Mouse (Mus musculus): ENCODE results near the gene Ar. TPM values are rescaled to one million over a fixed set of nuclear protein-coding genes. Genes with fewer than 3 reads are reported as not detected.
A peak's percentile ranks its signal among the peaks of the same experiment; 100 is the strongest.

The Ar gene
- total RNA-seq (2022): 10 to 100 TPM; 13.9 to 17.3 (median 15.5) TPM

DNA sequence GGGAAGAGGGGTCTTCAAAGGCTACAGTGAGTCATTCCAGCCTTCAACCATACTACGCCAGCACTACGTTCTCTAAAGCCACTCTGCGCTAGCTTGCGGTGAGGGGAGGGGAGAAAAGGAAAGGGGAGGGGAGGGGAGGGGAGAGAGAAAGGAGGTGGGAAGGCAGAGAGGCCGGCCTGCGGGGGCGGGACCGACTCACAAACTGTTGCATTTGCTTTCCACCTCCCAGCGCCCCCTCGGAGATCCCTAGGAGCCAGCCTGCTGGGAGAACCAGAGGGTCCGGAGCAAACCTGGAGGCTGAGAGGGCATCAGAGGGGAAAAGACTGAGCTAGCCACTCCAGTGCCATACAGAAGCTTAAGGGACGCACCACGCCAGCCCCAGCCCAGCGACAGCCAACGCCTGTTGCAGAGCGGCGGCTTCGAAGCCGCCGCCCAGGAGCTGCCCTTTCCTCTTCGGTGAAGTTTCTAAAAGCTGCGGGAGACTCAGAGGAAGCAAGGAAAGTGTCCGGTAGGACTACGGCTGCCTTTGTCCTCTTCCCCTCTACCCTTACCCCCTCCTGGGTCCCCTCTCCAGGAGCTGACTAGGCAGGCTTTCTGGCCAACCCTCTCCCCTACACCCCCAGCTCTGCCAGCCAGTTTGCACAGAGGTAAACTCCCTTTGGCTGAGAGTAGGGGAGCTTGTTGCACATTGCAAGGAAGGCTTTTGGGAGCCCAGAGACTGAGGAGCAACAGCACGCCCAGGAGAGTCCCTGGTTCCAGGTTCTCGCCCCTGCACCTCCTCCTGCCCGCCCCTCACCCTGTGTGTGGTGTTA, at the start of gene Ar:
Ar (plus strand) TSS at position 239 of the 812 bp plus-strand sequence.
- no peak for DNase-seq (ENCODE audit: low spot score in 2 of 2)

DNA sequence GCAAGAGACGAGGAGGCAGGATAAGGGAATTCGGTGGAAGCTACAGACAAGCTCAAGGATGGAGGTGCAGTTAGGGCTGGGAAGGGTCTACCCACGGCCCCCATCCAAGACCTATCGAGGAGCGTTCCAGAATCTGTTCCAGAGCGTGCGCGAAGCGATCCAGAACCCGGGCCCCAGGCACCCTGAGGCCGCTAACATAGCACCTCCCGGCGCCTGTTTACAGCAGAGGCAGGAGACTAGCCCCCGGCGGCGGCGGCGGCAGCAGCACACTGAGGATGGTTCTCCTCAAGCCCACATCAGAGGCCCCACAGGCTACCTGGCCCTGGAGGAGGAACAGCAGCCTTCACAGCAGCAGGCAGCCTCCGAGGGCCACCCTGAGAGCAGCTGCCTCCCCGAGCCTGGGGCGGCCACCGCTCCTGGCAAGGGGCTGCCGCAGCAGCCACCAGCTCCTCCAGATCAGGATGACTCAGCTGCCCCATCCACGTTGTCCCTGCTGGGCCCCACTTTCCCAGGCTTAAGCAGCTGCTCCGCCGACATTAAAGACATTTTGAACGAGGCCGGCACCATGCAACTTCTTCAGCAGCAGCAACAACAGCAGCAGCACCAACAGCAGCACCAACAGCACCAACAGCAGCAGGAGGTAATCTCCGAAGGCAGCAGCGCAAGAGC, 1.3 kb downstream of the Ar start:
- peak in 1 of 2 experiments; percentile 7 for DNase-seq (ENCODE audit: low spot score in 2 of 2)

DNA sequence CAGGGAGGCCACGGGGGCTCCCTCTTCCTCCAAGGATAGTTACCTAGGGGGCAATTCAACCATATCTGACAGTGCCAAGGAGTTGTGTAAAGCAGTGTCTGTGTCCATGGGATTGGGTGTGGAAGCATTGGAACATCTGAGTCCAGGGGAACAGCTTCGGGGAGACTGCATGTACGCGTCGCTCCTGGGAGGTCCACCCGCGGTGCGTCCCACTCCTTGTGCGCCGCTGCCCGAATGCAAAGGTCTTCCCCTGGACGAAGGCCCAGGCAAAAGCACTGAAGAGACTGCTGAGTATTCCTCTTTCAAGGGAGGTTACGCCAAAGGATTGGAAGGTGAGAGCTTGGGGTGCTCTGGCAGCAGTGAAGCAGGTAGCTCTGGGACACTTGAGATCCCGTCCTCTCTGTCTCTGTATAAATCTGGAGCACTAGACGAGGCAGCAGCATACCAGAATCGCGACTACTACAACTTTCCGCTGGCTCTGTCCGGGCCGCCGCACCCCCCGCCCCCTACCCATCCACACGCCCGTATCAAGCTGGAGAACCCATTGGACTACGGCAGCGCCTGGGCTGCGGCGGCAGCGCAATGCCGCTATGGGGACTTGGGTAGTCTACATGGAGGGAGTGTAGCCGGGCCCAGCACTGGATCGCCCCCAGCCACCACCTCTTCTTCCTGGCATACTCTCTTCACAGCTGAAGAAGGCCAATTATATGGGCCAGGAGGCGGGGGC, 2.0 kb downstream of the Ar start:
- DNase-seq (ENCODE audit: low spot score in 2 of 2): no peak

DNA sequence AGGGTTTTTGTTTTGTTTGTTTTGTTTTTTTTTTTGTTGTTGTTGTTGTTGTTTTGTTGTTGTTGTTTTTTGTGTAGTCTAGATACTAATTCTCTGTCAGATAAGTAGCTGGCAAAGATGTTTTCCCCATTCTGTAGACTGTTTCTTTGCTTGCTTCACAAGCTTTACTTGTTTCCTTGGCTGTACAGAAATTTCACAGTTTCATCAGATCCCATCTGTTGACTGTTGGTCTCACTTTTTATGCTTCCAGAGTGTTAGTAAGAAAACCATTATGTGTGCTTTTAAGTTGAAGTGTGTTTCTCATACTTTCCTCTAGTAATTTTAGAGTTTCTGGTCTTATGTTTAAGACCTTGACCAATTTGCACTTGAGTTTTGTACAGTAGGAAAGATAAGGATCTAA, 41.2 kb downstream of the Ar start:
- no peak for DNase-seq (ENCODE audit: low spot score in 2 of 2)

DNA sequence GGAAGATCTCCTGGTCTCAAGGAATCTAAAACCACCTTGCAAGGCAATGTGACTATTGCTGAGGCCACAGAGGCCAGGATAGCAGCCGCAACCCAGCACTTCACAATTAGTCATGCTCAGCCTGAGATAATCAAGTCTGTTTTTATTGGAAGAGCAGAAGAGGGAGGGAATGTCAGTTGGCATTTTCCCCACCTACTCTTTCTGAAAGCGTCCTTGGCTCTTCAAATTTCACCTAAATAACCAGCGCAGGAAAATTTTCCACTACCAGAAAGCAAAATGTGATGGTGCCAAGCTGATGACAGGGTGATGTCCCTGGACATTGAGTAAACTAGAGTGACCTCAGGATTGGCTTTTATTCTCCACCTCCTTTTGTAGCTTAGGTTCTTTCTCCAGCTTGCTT, 57.2 kb downstream of the Ar start:
- no peak for DNase-seq (ENCODE audit: low spot score in 2 of 2)

DNA sequence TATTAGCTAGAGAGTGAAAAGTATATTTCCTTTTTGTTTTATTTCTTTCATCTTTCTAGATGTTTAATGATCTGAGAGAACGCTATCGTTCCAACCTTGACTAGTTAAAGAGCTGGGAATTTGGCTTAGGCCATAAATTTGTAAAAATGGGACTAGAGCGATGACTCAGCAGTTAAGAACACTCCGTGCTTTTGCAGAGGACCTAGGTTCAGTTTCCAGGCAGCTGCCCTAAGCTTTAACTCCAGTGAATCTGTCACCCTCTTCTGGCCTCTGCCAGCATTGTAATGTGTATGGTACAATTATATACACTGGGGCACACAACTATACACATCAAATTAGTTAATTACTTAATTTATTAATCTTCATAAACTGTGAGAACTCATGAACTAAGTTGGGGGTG, 58.6 kb downstream of the Ar start:
- DNase-seq (ENCODE audit: low spot score in 2 of 2): no peak

DNA sequence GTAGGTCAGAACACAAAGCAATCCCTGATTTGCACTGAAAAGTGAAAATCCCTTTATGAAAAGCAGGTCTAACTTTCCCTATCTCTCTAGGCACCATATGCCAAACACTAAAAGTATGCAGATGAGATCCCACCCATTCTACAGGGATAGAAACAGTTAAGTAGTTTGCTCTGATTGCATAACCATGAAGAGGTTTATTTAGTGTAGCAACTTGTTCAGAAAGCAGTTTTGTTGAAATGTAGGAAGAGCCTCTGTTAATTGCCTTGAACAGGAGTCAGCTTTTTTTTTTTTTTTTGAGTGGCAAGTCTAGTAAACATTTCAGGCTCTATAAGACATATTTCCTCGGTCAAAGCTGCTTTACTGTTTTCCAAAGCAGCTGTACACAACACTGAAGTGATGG, 67.5 kb downstream of the Ar start:
- no peak for DNase-seq (ENCODE audit: low spot score in 2 of 2)

DNA sequence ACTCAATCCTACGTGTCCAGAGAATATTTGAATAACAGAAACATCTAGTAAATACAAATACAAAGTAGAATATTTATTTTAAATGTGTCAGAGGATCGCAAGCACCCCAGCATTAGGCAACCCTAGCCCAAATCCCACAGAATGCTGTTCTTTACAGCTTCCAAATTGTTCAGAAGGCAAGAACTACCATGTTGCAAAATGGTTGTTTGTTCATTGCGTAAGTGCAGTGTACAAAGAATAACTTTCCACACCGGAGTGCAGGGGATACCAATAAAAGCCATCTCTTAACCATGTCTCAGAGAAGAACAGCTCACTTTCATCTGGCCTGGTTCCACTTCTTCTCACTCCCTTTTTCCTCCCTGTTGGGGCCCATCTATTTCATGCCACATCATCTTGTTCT, 90.4 kb downstream of the Ar start:
- no peak for DNase-seq (ENCODE audit: low spot score in 2 of 2)

DNA sequence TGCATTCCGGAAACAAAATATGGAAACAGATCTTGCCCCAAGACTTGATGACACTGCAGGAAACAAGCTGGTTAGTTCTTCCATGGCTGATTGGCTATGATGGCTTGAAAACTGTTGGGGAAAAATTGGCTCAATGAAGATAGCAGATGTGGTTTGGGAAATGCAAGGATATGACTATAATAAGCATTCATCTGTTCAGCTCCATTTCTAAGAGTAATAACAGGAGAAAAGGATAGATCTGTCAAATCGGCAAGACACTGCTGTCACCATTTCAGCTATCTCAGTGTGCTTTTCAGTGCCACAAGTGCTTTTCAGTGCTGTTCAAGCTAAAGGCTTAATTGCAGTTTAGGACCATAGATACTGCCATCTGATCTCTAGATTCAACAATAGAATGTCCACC, 96.5 kb downstream of the Ar start:
- DNase-seq (ENCODE audit: low spot score in 2 of 2): peak; percentile 2 to 3

DNA sequence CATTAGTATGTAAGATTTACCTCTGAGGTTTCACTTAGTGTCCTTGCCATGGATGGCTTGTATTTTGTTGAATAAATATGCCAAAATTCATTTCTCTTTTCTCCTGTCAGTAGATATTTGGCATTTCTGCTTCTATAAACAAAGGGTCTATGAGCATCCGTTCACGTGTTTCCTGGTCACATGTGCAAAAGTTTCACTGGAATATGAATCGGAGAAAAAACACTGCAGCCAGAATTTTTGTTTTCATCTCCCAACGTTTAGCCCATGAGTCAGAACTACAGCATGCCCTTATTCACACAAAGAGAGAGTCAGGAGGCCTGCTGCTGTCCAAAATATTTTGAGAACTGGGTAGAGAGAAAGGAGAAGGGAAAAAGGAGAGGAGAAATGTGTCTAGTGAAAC, 99.8 kb downstream of the Ar start:
- DNase-seq (ENCODE audit: low spot score in 2 of 2): no peak

DNA sequence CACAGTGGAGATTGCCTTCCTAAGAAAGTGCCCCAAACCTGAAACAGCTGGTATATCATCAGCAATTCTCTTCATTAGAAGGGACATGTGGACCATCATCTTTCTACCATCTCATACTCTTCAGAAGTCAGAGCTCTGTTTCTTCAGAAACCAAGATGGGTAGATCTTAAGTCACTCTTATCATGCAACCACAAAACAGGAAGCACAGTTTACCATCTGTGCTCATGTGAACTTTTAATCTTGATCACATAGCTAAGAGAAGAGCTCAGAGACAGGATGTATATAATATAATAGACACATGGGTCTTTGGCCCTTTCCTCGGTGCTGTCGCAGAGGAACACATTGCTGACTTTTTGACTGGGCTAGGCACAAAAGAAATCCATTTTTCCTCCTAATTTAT, 111.1 kb downstream of the Ar start:
- no peak for DNase-seq (ENCODE audit: low spot score in 2 of 2)

DNA sequence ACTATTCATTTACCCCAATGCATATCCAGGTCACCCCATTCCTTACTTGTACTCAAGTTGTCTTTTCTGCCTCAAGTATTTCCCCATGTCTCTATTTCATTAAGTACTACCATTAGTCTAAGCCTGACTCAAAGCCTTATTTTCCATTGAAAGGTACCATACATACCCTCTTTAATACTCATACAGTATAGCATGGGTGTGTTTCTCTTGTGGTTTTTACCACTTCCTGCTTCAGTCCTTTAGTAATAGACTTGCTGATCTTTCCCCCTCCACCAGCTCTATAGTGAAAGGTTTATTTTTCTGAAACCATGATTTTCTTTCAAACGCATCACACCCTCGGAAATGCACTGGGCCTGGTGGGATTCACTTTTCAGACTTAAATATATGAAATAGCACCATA, 117.2 kb downstream of the Ar start:
- no peak for DNase-seq (ENCODE audit: low spot score in 2 of 2)

DNA sequence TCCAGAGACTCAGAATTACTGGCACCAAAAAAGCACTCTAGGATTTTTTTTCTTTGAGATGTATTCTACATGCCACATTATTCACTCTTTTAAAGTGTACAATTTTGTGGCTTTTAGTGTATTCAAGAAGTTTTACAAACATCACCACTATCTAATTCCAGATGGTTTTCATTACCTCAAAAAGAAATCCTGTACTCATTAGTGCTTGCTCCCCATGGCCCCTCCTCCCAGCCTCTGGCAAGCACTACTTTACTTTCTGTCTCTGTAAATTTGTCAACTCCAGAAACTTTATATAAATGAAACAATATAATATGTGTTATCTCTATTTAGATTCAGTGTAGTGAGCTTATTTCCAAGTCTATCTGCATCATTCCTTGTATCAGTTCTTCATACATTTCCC, 122.8 kb downstream of the Ar start:
- no peak for DNase-seq (ENCODE audit: low spot score in 2 of 2)

DNA sequence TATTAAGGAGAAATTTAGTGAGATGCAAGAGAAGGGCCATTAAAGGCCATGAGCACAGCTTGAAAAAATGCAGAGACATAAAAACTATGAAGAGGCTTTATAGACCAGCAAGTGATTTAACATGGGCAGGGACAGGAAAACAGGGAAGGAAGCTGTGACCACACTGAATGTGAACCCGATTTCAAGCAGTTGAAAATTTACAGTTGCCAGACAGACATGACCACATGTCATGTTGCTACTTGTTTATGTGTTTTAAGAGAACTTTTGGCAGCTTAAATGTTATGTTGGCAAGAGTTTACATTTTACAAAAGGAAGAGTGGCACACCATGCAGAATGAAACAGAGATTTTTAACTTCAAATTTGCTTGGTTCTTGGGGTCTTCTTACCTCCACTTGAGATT, 143.2 kb downstream of the Ar start:
- DNase-seq (ENCODE audit: low spot score in 2 of 2): no peak

DNA sequence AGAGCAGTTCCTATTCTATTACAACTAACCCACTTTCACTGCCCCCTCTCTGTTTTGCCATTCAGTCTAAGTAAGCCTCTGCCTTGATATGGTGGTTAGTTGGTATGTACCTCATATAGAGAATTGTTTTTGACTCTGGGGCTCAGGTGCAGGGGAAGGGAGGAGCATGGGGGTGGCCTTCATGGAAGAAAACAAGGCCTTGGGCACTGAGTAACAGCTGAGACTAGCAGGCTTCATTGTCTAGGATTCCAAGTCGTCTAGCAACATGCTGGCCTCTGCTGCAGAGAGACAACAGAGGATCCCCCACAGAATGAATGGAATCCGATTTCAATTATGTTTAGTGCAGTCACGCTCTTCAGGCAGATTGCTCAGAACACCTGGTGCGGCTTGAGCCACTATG, 152.1 kb downstream of the Ar start:
- DNase-seq (ENCODE audit: low spot score in 2 of 2): no peak

DNA sequence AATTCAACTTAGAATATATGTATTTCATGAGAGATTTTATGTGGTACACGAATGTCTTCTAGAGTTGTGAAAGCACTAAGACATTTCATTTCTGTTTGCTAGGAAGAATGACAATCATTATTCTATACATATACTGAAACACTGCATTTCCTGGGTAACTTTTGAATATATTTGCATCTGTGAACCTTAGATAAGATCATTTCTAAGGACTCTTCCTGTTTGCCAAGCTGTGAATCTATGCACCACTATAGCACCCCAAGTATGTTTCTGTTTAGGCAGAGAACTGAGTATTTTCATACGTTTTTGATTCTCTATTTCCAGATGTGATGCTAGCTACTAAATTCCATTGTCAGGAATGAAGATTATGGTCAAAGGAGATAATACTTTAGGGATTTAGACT, 153.4 kb downstream of the Ar start:
- no peak for DNase-seq (ENCODE audit: low spot score in 2 of 2)

DNA sequence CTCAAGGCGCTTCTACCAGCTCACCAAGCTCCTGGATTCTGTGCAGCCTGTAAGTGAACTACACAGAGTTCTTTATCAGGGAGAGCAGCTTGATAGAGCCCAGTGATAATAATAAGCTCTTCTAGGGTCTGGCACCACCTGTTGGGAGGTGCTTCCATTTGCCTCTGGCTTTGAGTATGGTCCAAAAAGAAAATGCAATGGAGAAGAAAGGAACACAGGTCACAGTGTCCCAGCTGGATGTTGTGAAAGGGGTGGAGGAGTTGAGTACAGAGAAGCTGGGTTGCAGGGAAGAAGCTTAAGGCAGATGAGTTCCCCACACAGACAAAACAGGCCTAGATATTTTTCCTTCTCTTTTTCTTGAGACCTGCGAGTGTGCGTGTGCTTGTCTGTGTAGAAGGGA, 167.4 kb downstream of the Ar start:
- DNase-seq (ENCODE audit: low spot score in 2 of 2): no peak

DNA sequence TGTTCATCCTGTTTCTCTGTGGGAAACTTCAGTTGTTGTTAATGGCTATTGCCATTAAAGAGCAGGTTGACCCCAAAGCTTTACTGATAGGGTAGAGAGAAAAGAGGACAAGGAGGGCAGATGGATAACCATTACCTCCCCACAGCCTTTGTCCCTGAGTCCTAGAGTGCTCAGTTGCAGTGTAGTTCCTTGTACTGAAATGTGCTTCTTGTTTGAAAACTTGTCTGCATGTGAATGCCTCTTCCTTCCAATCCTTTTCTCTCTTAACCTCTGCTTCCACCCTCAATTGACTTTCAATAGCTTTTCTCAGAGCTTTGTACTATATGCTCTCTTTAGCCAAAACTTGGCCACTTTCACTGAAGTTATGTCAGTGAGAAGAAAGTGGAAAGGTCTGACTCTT, 168.9 kb downstream of the Ar start:
- DNase-seq (ENCODE audit: low spot score in 2 of 2): no peak

DNA sequence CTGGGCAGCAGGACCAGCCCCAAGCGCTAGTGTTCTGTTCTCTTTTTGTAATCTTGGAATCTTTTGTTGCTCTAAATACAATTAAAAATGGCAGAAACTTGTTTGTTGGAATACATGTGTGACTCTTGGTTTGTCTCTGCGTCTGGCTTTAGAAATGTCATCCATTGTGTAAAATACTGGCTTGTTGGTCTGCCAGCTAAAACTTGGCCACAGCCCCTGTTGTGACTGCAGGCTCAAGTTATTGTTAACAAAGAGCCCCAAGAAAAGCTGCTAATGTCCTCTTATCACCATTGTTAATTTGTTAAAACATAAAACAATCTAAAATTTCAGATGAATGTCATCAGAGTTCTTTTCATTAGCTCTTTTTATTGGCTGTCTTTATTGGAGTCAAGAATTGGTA, 174.5 kb downstream of the Ar start:
- no peak for DNase-seq (ENCODE audit: low spot score in 2 of 2)

DNA sequence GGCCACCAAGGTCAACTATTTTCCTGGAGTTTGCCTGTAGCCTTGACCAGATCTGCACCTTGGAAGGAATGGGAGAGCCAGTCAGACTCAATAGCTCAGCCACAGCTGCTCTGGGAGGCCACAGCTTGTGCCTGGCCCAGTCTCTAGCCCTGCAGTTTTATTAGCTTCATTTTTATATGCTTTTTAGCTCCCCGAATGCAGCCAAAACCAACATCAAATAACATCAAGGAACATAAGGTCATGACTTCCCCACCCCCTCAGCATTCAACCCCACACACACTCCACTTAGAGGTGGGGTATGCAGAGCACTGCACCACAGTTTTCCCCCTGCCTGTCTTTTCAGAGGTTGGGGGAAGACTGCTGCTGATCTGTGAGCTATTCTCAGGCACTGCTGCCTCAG, 198.9 kb downstream of the Ar start:
- no peak for DNase-seq (ENCODE audit: low spot score in 2 of 2)

DNA sequence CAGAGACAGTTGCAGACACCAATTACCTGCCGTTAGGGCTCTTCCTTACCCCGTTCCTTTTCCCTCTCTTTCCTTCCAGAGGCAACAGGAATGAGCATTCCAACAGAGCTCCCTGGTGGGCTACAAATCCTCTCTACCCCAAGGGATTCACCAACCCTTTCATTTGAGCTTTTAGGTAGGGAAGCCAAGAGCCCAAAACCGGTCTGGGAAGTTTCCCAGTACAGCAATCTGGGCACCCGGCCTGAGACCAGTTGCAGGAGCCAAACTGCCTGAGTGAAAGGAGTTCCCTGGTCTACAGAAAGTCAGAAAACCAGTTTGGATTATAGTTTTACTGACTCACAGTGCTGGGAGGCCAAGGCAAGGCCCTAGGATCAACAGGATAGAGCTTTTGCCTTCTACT, 199.5 kb downstream of the Ar start:
- DNase-seq (ENCODE audit: low spot score in 2 of 2): peak in 1 of 2 experiments; percentile 5
